Mouse (Mus musculus) thymus, postnatal 4 days (tissue): ENCODE measurements at regions not wholly inside any gene's neighbourhood (a gene's known extent, or its start where the extent isn't known, plus 50 kb on each side); places are given as distances from the start of the nearest gene placed in this dataset.
A peak's percentile ranks its signal among the peaks of the same experiment; 100 is the strongest.

Source experiments
- DNase-seq: peaks from one replicate; pipeline ENCODE4 v3.0.0; 2021

DNA sequence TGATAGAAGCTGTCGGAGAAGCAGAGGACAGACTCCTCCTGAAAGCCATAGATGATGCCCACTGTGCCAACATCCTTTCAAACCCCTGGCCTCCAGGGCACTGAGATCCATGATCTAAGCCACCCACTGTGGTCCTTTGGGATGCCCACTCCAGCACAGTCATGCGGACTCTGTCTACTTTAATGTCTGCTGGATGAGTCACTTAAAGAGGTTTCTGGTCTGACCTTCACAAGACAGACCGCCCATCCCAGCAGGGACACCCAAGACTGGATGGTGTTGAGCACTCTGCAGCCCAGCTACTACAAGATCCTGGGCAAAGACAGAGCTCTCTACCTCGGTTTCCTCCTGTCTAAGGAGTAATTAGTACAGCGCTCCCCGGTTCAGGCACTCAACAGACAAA, 214.1 kb upstream of the Zmiz1 start:
- DNase-seq, result no peak

GRCm38 (mm10) chr14:25245691-25246090, 213.3 kb upstream of the Zmiz1 start:
- DNase-seq, result no peak

GRCm38 (mm10) chr14:25248941-25249340, 210.0 kb upstream of the Zmiz1 start:
- no peak for DNase-seq

GRCm38 (mm10) chr14:25253016-25253850, 205.8 kb upstream of the Zmiz1 start:
- no peak for DNase-seq

DNA sequence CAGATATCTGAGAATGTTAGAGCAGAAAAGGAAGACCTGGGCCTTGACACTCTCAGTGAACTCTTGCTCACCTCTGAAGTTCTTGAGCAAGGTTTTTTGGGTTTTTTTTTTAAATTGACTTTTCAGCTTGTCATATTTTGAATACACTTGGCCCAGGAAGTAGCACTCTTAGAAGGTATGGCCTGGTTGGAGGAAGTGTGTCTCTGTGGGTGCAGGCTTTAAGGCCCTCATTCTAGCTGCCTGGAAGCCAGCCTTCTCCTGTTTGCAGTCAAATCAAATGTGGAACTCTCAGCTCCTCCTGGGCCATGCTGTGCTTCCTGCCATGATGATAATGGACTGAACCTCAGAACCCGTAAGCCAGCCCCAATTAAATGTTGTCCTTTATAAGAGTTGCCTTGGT, 195.9 kb upstream of the Zmiz1 start:
- peak; percentile 41 for DNase-seq

- DNase-seq, result no peak
Observed at GRCm38 (mm10) chr14:25266846-25267245, 192.1 kb upstream of the Zmiz1 start.

DNA sequence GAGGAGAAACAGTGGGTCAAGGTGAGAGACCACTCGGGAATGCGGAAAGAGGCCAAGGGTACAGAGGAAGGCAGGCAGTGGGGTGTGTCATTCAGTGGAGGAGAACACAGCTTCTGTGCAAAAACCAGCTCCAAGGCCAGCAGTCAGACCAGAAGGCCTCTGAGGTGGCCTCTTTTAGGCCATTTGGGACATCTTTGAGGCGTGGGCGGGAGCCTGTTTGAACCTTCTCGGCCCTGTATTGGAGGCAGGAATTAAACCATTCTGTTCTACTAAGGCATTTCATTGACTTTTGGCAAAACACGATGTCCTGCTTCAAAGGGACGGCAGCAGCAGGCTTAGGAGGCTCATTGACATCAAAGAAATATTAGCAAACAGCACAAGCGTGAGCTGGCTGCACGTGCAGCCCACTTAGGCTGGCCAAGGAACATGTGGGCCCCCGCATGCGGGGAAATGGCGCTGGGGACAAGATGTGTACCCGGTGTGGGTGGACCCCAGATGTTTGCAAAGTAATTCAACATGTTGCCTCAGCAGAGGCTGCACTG, 190.8 kb upstream of the Zmiz1 start:
- DNase-seq, result no peak

GRCm38 (mm10) chr14:25270227-25270876, 188.6 kb upstream of the Zmiz1 start:
- DNase-seq, result no peak

GRCm38 (mm10) chr14:25272366-25273156, 186.4 kb upstream of the Zmiz1 start:
- peak; percentile 39 for DNase-seq

DNA sequence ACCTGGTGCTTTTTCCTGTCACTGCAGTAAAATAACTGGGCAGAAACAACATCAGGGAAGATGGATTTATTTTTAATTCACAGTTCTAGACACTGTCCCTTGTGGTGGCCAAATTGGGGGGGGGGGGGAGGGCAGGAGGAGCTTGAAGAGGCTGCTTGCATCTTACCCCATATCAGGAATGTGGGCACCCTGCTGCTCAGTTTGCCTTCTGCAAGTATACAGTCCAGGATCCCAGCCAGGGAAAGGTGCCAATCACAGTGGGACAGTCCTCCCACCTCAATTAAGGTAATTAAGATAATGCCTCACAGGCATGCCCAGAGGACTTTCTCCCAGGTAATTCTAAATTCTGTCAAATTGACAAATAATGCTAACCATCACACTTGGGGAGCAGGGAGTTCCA, 179.2 kb upstream of the Zmiz1 start:
- no peak for DNase-seq

GRCm38 (mm10) chr14:25292557-25292956, 166.4 kb upstream of the Zmiz1 start:
- no peak for DNase-seq

DNA sequence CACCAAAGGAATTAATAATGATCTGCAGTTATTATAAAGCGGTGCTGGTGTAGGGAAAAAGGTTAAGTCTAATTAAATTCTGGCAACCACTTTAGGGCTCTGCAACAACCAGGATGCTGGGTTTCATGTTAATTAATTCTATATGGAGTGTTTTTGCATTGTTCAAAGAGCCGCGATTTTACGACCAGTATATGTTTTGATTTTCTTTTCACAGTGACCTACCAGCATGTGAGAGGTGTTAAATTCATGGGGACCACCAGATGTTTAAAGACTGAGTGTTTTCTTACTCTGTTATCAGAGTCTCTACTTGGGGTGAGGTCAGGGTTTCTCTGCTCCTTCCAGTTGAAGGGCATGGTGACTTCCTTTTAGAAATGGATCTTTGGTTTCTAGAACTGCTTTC, 164.8 kb upstream of the Zmiz1 start:
- no peak for DNase-seq

DNA sequence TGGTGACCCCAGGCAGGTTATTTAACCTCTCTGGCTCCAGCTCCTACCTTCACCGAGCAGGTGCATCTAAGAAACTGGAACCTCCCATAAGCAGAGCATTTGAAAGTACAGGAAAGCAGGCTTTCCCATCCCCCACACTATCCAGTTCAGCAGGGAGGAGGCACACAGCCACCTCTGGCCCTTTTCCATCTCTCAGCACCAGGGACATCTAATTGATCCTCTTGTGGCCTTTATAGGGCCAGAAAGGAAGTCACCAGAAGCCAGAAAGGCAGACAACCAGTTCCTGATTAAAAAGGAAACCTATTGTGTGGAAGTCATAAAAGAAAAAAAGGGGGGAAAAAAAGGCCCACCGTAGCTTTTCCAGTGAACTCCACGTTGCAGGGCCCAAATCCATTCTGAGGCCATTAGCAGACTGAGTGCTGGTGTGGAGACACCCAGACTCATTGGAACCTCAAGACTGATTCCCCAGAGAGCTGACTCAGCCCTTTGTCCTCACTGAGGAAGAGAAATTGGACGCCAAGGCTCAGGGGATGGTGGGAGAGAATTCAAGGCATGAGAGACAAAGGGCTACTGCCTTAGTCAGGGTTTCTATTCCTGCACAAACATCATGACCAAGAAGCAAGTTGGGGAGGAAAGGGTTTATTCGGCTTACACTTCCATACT, 163.2 kb upstream of the Zmiz1 start:
- no peak for DNase-seq

- DNase-seq, result peak; percentile 64
Observed at GRCm38 (mm10) chr14:25299673-25300190, 159.3 kb upstream of the Zmiz1 start.

GRCm38 (mm10) chr14:25301336-25302031, 157.5 kb upstream of the Zmiz1 start:
- no peak for DNase-seq

- DNase-seq, result no peak
Observed at GRCm38 (mm10) chr14:25304391-25304851, 154.6 kb upstream of the Zmiz1 start.

DNA sequence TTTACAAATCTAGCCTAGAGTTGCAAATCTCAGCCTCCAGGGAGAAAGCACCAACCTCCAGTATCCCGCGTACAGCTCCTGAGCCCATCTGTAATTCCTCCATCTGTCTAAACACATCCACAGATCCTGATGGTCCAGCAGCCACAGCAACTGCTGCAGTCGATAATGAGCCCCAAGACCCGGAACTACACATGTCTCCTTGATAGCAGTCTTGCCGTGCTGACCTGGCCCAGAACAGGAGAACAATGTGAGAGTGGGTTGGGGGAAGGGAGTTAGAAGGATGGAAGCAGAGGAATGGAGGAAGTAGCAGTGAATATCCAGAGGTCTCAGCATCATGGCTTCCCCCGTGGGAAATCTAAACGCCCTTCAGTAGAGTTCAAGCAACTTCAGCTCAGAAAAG, 152.8 kb upstream of the Zmiz1 start:
- no peak for DNase-seq

- DNase-seq, result no peak
Observed at GRCm38 (mm10) chr14:25306961-25307654, 151.9 kb upstream of the Zmiz1 start.

DNA sequence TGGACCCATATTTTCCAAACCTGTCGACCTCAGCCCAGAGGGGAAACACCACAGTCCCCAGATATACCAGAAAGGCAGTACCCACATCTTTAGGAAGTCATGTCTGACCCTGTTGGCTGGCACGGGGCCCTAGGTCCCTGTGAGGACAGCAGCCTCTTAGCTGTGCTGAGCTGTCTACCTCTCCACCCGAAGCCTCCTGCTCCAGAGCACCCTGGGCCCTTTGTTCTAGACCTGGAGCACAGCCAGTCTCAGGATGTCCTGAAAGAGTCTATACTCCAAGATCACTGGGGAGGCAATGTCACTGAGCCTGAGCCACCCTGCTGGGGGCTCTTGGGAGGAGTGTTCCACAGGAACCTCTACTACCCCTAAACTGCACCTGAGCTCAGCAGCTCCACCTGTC, 150.9 kb upstream of the Zmiz1 start:
- DNase-seq, result no peak

GRCm38 (mm10) chr14:25310671-25311151, 148.3 kb upstream of the Zmiz1 start:
- DNase-seq, result no peak

GRCm38 (mm10) chr14:25311475-25311874, 147.5 kb upstream of the Zmiz1 start:
- DNase-seq, result no peak
